Mouse (Mus musculus): ENCODE results near the gene B4galt5.

- TF ChIP-seq CTCF (IDR thresholded peaks at IDR 0.05; ENCODE audit: control insufficient read depth, insufficient read depth, insufficient replicate concordance, low read depth, low read length) (no peak; the same call in 1 of the 2 replicates), POLR2A (IDR thresholded peaks at IDR 0.05; ENCODE audit: control insufficient read depth, low read depth, low read length) (no peak)
These were observed 68.0 kb downstream of the B4galt5 start for GRCm38 (mm10) chr2:167280986-167281310.
